Mouse (Mus musculus) CH12.LX (cell line): ENCODE measurements around the gene Ifitm7. TPM values are rescaled to one million over a fixed set of nuclear protein-coding genes. Genes with fewer than 3 reads are reported as not detected.

Experiments
- DNase-seq: peaks from one replicate; pipeline ENCODE4 v3.0.0-alpha.2; 2013; ENCODE audit errors: extremely low read depth
- H3K27ac ChIP-seq: 2 replicates; pipeline ENCODE4 v1.5.1; 2012; ENCODE audit warnings: low read depth, mild to moderate bottlenecking, control low read depth, moderate library complexity; ENCODE audit not compliant: insufficient read depth
- H3K27me3 ChIP-seq: replicated peaks from 2 replicates; pipeline ENCODE3; 2012; ENCODE audit warnings: inconsistent platforms
- H3K36me3 ChIP-seq, 2 experiments: replicated peaks in 1 of 2; 2 replicates each; pipeline versions ENCODE3 to v1.6.1; 2012; ENCODE audit warnings: inconsistent platforms in 1 of 2, low read length in 1 of 2, mild to moderate bottlenecking in 1 of 2, mixed read lengths in 1 of 2, moderate library complexity in 1 of 2; ENCODE audit not compliant: control insufficient read depth in 1 of 2, insufficient read depth in 1 of 2
- H3K4me1 ChIP-seq, 2 experiments: 2 replicates each; pipeline ENCODE4 v1.6.1; 2012; ENCODE audit warnings: inconsistent platforms in 1 of 2, moderate library complexity in 1 of 2; ENCODE audit not compliant: insufficient read depth in 2 of 2, control insufficient read depth in 1 of 2
- H3K4me2 ChIP-seq: 2 replicates; pipeline ENCODE4 v1.6.1; 2012; ENCODE audit warnings: low read depth, mild to moderate bottlenecking, control low read depth; ENCODE audit not compliant: poor library complexity, insufficient read depth, severe bottlenecking
- H3K4me3 ChIP-seq, 3 experiments: fragments of 150-350 bp in 1 of 3; sonication (generic) in 1 of 3; replicated peaks in 1 of 3; 2 replicates each; pipeline versions ENCODE3 to v1.5.1; 2011 to 2012; ENCODE audit warnings: low read depth in 2 of 3, low read length in 2 of 3, mild to moderate bottlenecking in 2 of 3, moderate library complexity in 2 of 3, control low read depth in 1 of 3, improper control_type of control experiment in 1 of 3, inconsistent platforms in 1 of 3, mixed read lengths in 1 of 3; ENCODE audit not compliant: poor library complexity in 1 of 3
- H3K79me2 ChIP-seq: replicated peaks from 2 replicates; pipeline ENCODE4 v1.6.1; 2012; ENCODE audit warnings: mild to moderate bottlenecking, moderate library complexity; ENCODE audit not compliant: control insufficient read depth, poor library complexity, insufficient read depth, severe bottlenecking; ENCODE audit errors: extremely low read depth
- H3K9ac ChIP-seq: 2 replicates; pipeline ENCODE4 v1.6.1; 2012; ENCODE audit warnings: low read depth, mild to moderate bottlenecking, control low read depth, moderate library complexity; ENCODE audit not compliant: insufficient read depth
- H3K9me3 ChIP-seq: replicated peaks from 2 replicates; pipeline ENCODE3; 2012; ENCODE audit warnings: low read length, inconsistent platforms, mixed read lengths
- BHLHE40 ChIP-seq: IDR thresholded peaks from 2 replicates; pipeline ENCODE4 v1.6.1; 2011; ENCODE audit warnings: mild to moderate bottlenecking, low read depth, low read length, improper control_type of control experiment
- CHD1 ChIP-seq: IDR thresholded peaks from 2 replicates; pipeline ENCODE4 v1.6.1; 2012; ENCODE audit warnings: low read depth, low read length, improper control_type of control experiment, inconsistent platforms
- CTCF ChIP-seq, 2 experiments: IDR thresholded peaks in 1 of 2; conservative IDR thresholded peaks in 1 of 2; 2 replicates each; pipeline ENCODE4 v1.5.1; 2011 to 2012; ENCODE audit warnings: low read depth in 2 of 2, low read length in 2 of 2, improper control_type of control experiment in 1 of 2, inconsistent platforms in 1 of 2, mild to moderate bottlenecking in 1 of 2, moderate library complexity in 1 of 2
- E2F4 ChIP-seq: IDR thresholded peaks from 2 replicates; pipeline ENCODE4 v1.6.1; 2011; ENCODE audit warnings: low read depth, low read length, improper control_type of control experiment; ENCODE audit not compliant: insufficient replicate concordance
- ELF1 ChIP-seq: IDR thresholded peaks from 2 replicates; pipeline ENCODE4 v1.6.1; 2014; ENCODE audit warnings: low read depth, mild to moderate bottlenecking, inconsistent platforms, low read length, improper control_type of control experiment
- EP300 ChIP-seq: IDR thresholded peaks from 2 replicates; pipeline ENCODE4 v1.6.1; 2011; ENCODE audit warnings: low read length, improper control_type of control experiment
- HCFC1 ChIP-seq: IDR thresholded peaks from 2 replicates; pipeline ENCODE4 v1.6.1; 2012; ENCODE audit warnings: low read depth, mild to moderate bottlenecking, inconsistent platforms, low read length, improper control_type of control experiment
- IRF4 ChIP-seq: IDR thresholded peaks from 2 replicates; pipeline ENCODE4 v1.6.1; 2014; ENCODE audit warnings: low read depth, mild to moderate bottlenecking, inconsistent platforms, low read length, improper control_type of control experiment
- KAT2A ChIP-seq: IDR thresholded peaks from 2 replicates; pipeline ENCODE4 v1.6.1; 2012; ENCODE audit warnings: low read length, improper control_type of control experiment, inconsistent platforms; ENCODE audit not compliant: insufficient replicate concordance
- MEF2A ChIP-seq: IDR thresholded peaks from 2 replicates; pipeline ENCODE4 v1.6.1; 2014; ENCODE audit warnings: low read depth, mild to moderate bottlenecking, inconsistent platforms, low read length, improper control_type of control experiment, borderline replicate concordance
- POLR2A ChIP-seq: IDR thresholded peaks from 2 replicates; pipeline ENCODE4 v1.6.1; 2011; ENCODE audit warnings: low read depth, mild to moderate bottlenecking, improper control_type of control experiment, low read length
- POLR2AphosphoS2 ChIP-seq: IDR thresholded peaks from 2 replicates; pipeline ENCODE4 v1.6.1; 2011; ENCODE audit warnings: low read depth, low read length, improper control_type of control experiment
- RAD21 ChIP-seq: IDR thresholded peaks from 2 replicates; pipeline ENCODE4 v1.6.1; 2011; ENCODE audit warnings: low read depth, mild to moderate bottlenecking, low read length, improper control_type of control experiment, moderate library complexity
- RCOR1 ChIP-seq: conservative IDR thresholded peaks from 2 replicates; pipeline ENCODE4 v1.6.1; 2012; ENCODE audit warnings: low read depth, mild to moderate bottlenecking, inconsistent platforms, low read length, improper control_type of control experiment
- SIN3A ChIP-seq: IDR thresholded peaks from 2 replicates; pipeline ENCODE4 v1.6.1; 2012; ENCODE audit warnings: low read length, improper control_type of control experiment, inconsistent platforms
- TBP ChIP-seq: conservative IDR thresholded peaks from 2 replicates; pipeline ENCODE4 v1.6.1; 2011; ENCODE audit warnings: low read depth, low read length, improper control_type of control experiment
- TCF12 ChIP-seq: IDR thresholded peaks from 2 replicates; pipeline ENCODE4 v1.6.1; 2014; ENCODE audit warnings: low read depth, mild to moderate bottlenecking, inconsistent platforms, low read length, improper control_type of control experiment
- UBTF ChIP-seq: IDR thresholded peaks from 2 replicates; pipeline ENCODE4 v1.6.1; 2012; ENCODE audit warnings: low read depth, mild to moderate bottlenecking, inconsistent platforms, low read length, improper control_type of control experiment, moderate library complexity
- USF1 ChIP-seq: IDR thresholded peaks from 2 replicates; pipeline ENCODE4 v1.6.1; 2014; ENCODE audit warnings: low read depth, mild to moderate bottlenecking, inconsistent platforms, low read length, improper control_type of control experiment
- USF2 ChIP-seq: conservative IDR thresholded peaks from 2 replicates; pipeline ENCODE4 v1.6.1; 2011; ENCODE audit warnings: low read depth, low read length, improper control_type of control experiment
- ZKSCAN1 ChIP-seq: IDR thresholded peaks from 2 replicates; pipeline ENCODE4 v1.6.1; 2012; ENCODE audit warnings: low read depth, inconsistent platforms, low read length, improper control_type of control experiment, borderline replicate concordance
- ZMIZ1 ChIP-seq: IDR thresholded peaks from 2 replicates; pipeline ENCODE4 v1.6.1; 2012; ENCODE audit warnings: low read depth, mild to moderate bottlenecking, inconsistent platforms, low read length, improper control_type of control experiment
- ZNF384 ChIP-seq: IDR thresholded peaks from 2 replicates; pipeline ENCODE4 v1.6.1; 2012; ENCODE audit warnings: low read depth, low read length, improper control_type of control experiment, inconsistent platforms
- dilution Hi-C: fragments of 300-500 bp; cut with MboI; formaldehyde crosslinking; loops from 2 replicates; pipeline ENCODE4 v1.14.3; 2020; ENCODE audit warnings: low sequenced_read_pairs; ENCODE audit not compliant: extremely low pct_unique_long_range_greater_than_20kb, extremely low pct_ligation_motif_present
- in situ Hi-C: fragments of 300-500 bp; cut with MboI; formaldehyde crosslinking; loops from 3 replicates; pipeline ENCODE4 v1.14.3; 2019; ENCODE audit warnings: low sequenced_read_pairs, low pct_ligation_motif_present, low pct_unique_long_range_greater_than_20kb, mixed read lengths
- polyA plus RNA-seq: library from polyadenylated mRNA; unstranded; fragments of >175 nt; gene quantifications from 2 replicates; pipeline ENCODE4 v1.2.1, GENCODE M21; 2012; ENCODE audit warnings: low read depth; ENCODE audit not compliant: insufficient read length
- total RNA-seq, 2 experiments: library from RNA; depleted of rRNA; stranded (reverse); fragments of 300-350 nt in 1 of 2; fragments of >200 nt in 1 of 2; gene quantifications; 2 replicates each; pipeline ENCODE4 v1.2.3; 2012 to 2014

Ifitm7 gene
- total and polyA plus RNA-seq, 3 experiments = not detected

DNA sequence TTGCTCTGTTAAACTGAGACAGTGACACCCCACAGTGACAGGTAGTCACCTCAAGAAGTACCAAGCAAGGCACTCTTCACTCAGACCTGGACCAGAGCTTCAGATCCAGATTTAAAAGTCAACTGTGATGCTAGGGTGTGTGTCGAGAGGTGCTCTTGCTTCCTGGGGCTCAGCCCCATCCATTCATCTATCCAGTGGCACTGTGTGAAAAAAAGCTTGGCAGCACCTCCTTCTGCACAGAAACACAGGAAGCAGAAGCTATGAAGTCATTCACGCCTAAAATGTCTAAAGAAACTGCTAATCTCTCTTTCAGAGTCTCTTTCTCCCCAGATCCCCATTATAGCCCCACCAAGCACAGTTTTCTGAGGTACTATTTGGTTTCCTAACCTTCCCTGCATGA, 42.4 kb upstream of the Ifitm7 start:
- H3K9me3 ChIP-seq = no peaks in the 10 kb centered on the region
- TF ChIP-seq CTCF (conservative IDR thresholded peaks at IDR 0.05 in 1 of 2, IDR thresholded peaks at IDR 0.05 in 1 of 2; ENCODE audit: low read depth in 2 of 2, low read length in 2 of 2) (no peak), IRF4 (no peak), TBP (no peak), ZMIZ1 (no peak), KAT2A (no peak), ZNF384 (no peak), BHLHE40 (no peak), MEF2A (no peak), POLR2A (no peak), TCF12 (no peak), RAD21 (no peak), ZKSCAN1 (no peak), CHD1 (no peak), USF2 (no peak), RCOR1 (no peak), ELF1 (no peak), HCFC1 (no peak), SIN3A (no peak), POLR2AphosphoS2 (no peak), UBTF (no peak)
- TF ChIP-seq, all 38 proteins: peak for 0
- H3K27ac ChIP-seq = no peak overlapping the region
- no peaks in the 10 kb centered on the region for H3K36me3 ChIP-seq
- no peaks in the 10 kb centered on the region for H3K4me1 ChIP-seq
- no peak for DNase-seq
- no peaks in the 10 kb centered on the region for H3K79me2 ChIP-seq
- no peaks in the 10 kb centered on the region for H3K27me3 ChIP-seq
- H3K9ac ChIP-seq = no peak overlapping the region
- in situ Hi-C loops = no loop called here
- dilution Hi-C loops = no loop called here
- no peak overlapping the region for H3K4me2 ChIP-seq
- H3K4me3 ChIP-seq = no peak overlapping the region

DNA sequence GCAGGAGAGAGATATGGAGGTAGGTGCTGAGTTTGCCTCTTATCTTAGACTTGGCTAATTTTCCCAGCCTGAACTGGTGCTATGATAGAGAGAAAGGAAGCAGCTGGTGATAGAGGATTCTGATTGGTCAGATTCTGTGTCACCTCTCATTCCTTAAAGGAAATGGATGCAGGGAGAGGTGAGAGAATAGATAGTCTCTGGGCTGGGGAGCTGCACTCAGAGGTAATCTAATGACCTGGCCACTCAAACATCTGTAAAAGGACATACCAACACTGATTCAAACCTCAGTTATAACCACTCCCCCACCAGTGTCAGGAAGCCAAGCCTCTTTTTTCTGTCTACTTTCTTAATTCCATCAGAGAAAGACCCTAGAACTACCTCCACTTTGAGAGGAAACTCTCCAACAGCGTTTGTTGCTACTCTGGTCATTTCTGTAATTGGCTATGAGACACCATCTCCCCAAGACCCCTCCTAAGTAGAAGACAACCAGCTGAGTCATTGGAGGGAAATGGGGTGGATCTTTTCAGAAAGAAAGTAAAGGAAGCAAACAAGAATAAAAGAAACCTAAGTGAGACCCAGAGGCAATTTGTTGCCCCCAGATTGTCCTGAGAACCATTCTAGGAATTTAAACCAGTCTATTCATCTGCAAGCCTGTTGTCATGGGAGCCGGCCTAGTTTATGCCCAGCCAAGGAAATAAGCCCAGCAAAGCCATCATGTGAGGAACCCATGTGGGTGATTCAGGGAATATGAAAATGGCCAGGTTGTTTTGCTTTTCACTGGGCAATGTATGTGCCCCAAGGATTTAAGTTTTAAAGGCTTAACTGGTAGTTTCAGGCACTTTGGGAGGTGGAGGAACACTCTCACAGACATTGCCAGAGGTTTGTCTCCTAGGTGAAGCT, 38.7 kb upstream of the Ifitm7 start:
- Histone ChIP-seq H3K9me3 (no peaks in the 10 kb centered on the region), H3K36me3 (no peaks in the 10 kb centered on the region), H3K9ac (no peak overlapping the region), H3K79me2 (no peaks in the 10 kb centered on the region), H3K4me3 (no peak overlapping the region), H3K27ac (no peak overlapping the region), H3K27me3 (no peaks in the 10 kb centered on the region), H3K4me2 (no peak overlapping the region), H3K4me1 (no peaks in the 10 kb centered on the region)
- no peak for DNase-seq
- in situ Hi-C loops = no loop called here
- TF ChIP-seq TBP (no peak), EP300 (no peak), HCFC1 (no peak), USF1 (no peak), POLR2A (no peak), RAD21 (no peak), CTCF (conservative IDR thresholded peaks at IDR 0.05 in 1 of 2, IDR thresholded peaks at IDR 0.05 in 1 of 2; ENCODE audit: low read depth in 2 of 2, low read length in 2 of 2) (no peak), E2F4 (no peak)
- dilution Hi-C loops = no loop called here
